Mouse (Mus musculus): ENCODE measurements around the gene Smarce1. TPM values are rescaled to one million over a fixed set of nuclear protein-coding genes. Genes with fewer than 3 reads are reported as not detected.
A peak's percentile ranks its signal among the peaks of the same experiment; 100 is the strongest.
"Not testable (repeated sequence)": the region's sequence is repeated elsewhere in the genome, so short reads cannot be mapped to it uniquely, and the experiment has no call there.

Gene Smarce1
- polyA plus RNA-seq, 1 experiment from 2014 or later, result 387 TPM

GRCm38 (mm10) chr11:99250241-99250640 lies 19.4 kb upstream of the Smarce1 start:
- Histone ChIP-seq H3K4me1 (peaks cover 5% of the 10 kb centered on the region; the same call in 1 of the 2 replicates), H3K9me3 (no peaks in the 10 kb centered on the region), H3K4me3 (no peak overlapping the region), H3K27me3 (replicated peaks; ENCODE audit: low read depth, poor library complexity, severe bottlenecking) (no peaks in the 10 kb centered on the region), H3K36me3 (replicated peaks) (no peaks in the 10 kb centered on the region), H3K27ac (replicated peaks) (no peak overlapping the region)
- DNase-seq (ENCODE audit: low spot score), result no peak
- 60% methylated on average over 5 of the region's 5 CpGs for WGBS

- 63% methylated on average over 4 of the region's 4 CpGs for WGBS
- Histone ChIP-seq H3K4me1 (peaks cover 7% of the 10 kb centered on the region), H3K27ac (replicated peaks) (no peak overlapping the region), H3K4me3 (no peak overlapping the region), H3K27me3 (replicated peaks; ENCODE audit: low read depth, poor library complexity, severe bottlenecking) (no peaks in the 10 kb centered on the region), H3K9me3 (no peaks in the 10 kb centered on the region), H3K36me3 (replicated peaks) (no peaks in the 10 kb centered on the region)
- DNase-seq (ENCODE audit: low spot score), result no peak
Observed at GRCm38 (mm10) chr11:99249115-99249514, 18.3 kb upstream of the Smarce1 start.

- no peak for DNase-seq (ENCODE audit: low spot score)
- Histone ChIP-seq H3K4me3 (no peak overlapping the region), H3K27ac (replicated peaks) (no peak overlapping the region), H3K4me1 (peaks cover 13% of the 10 kb centered on the region), H3K9me3 (no peaks in the 10 kb centered on the region), H3K27me3 (replicated peaks; ENCODE audit: low read depth, poor library complexity, severe bottlenecking) (no peaks in the 10 kb centered on the region), H3K36me3 (replicated peaks) (no peaks in the 10 kb centered on the region)
- WGBS, result 95% methylated on average over 4 of the region's 4 CpGs
Observed at GRCm38 (mm10) chr11:99247916-99248315, 17.1 kb upstream of the Smarce1 start.

GRCm38 (mm10) chr11:99244519-99244918 lies 13.7 kb upstream of the Smarce1 start:
- H3K36me3 ChIP-seq (replicated peaks); H3K4me3 ChIP-seq; H3K4me1 ChIP-seq; DNase-seq (ENCODE audit: low spot score); H3K27me3 ChIP-seq (replicated peaks; ENCODE audit: low read depth, poor library complexity, severe bottlenecking); H3K9me3 ChIP-seq; H3K27ac ChIP-seq (replicated peaks): not testable (repeated sequence)
- 50% methylated on average over 3 of the region's 3 CpGs for WGBS

GRCm38 (mm10) chr11:99243820-99244374 lies 13.1 kb upstream of the Smarce1 start, which contains the start of gene Krt222:
Gene Krt222, minus strand, starts transcription at chr11:99244085.
- WGBS, result 7% methylated on average over 17 of the region's 17 CpGs
- peak within 1 kb of the TSS; percentile 30; the same call in 1 of the 2 replicates for H3K27ac ChIP-seq (replicated peaks)
- H3K4me3 ChIP-seq, result peak within 1 kb of the TSS; percentile 49
- H3K36me3 ChIP-seq (replicated peaks), result no peaks in the 10 kb centered on the region
- no peaks in the 10 kb centered on the region for H3K9me3 ChIP-seq
- H3K4me1 ChIP-seq, result peaks cover 8% of the 10 kb centered on the region
- no peaks in the 10 kb centered on the region for H3K27me3 ChIP-seq (replicated peaks; ENCODE audit: low read depth, poor library complexity, severe bottlenecking)
- peak; percentile 30 for DNase-seq (ENCODE audit: low spot score)

GRCm38 (mm10) chr11:99243200-99243819 lies 12.5 kb upstream of the Smarce1 start:
- DNase-seq (ENCODE audit: low spot score), result no peak
- Histone ChIP-seq H3K4me1 (peaks cover 12% of the 10 kb centered on the region), H3K9me3 (no peaks in the 10 kb centered on the region), H3K36me3 (replicated peaks) (no peaks in the 10 kb centered on the region), H3K27me3 (replicated peaks; ENCODE audit: low read depth, poor library complexity, severe bottlenecking) (no peaks in the 10 kb centered on the region), H3K27ac (replicated peaks) (no peak overlapping the region; the same call in 1 of the 2 replicates), H3K4me3 (peak overlapping the region; percentile 49)
- 70% methylated on average over 3 of the region's 3 CpGs for WGBS

- Histone ChIP-seq H3K9me3 (no peaks in the 10 kb centered on the region), H3K27me3 (replicated peaks; ENCODE audit: low read depth, poor library complexity, severe bottlenecking) (no peaks in the 10 kb centered on the region), H3K36me3 (replicated peaks) (no peaks in the 10 kb centered on the region), H3K27ac (replicated peaks) (no peak overlapping the region), H3K4me1 (peaks cover 15% of the 10 kb centered on the region), H3K4me3 (no peak overlapping the region)
- 81% methylated on average over 5 of the region's 5 CpGs for WGBS
- DNase-seq (ENCODE audit: low spot score), result no peak
Observed at GRCm38 (mm10) chr11:99242056-99242455, 11.2 kb upstream of the Smarce1 start.

- Histone ChIP-seq H3K4me1 (peaks cover 7% of the 10 kb centered on the region), H3K9me3 (no peaks in the 10 kb centered on the region), H3K36me3 (replicated peaks) (no peaks in the 10 kb centered on the region), H3K4me3 (no peak overlapping the region), H3K27ac (replicated peaks) (no peak overlapping the region), H3K27me3 (replicated peaks; ENCODE audit: low read depth, poor library complexity, severe bottlenecking) (no peaks in the 10 kb centered on the region)
- 65% methylated on average over 14 of the region's 14 CpGs for WGBS
- DNase-seq (ENCODE audit: low spot score), result peak; percentile 28
Observed at GRCm38 (mm10) chr11:99238468-99238867, 7.7 kb upstream of the Smarce1 start.

GRCm38 (mm10) chr11:99231049-99231816 lies 416 bp upstream of the Smarce1 start:
- Histone ChIP-seq H3K4me3 (peak overlapping the region; percentile 93), H3K9me3 (no peaks in the 10 kb centered on the region), H3K36me3 (replicated peaks) (peaks cover 20% of the 10 kb centered on the region), H3K27ac (replicated peaks) (peak overlapping the region; percentile 100), H3K27me3 (replicated peaks; ENCODE audit: low read depth, poor library complexity, severe bottlenecking) (no peaks in the 10 kb centered on the region), H3K4me1 (peaks cover 26% of the 10 kb centered on the region)
- WGBS, result 26% methylated on average over 15 of the region's 15 CpGs
- no peak for DNase-seq (ENCODE audit: low spot score)

GRCm38 (mm10) chr11:99229641-99230260 lies 1.1 kb downstream of the Smarce1 start:
- H3K4me1 ChIP-seq, result peaks cover 26% of the 10 kb centered on the region
- no peaks in the 10 kb centered on the region for H3K27me3 ChIP-seq (replicated peaks; ENCODE audit: low read depth, poor library complexity, severe bottlenecking)
- H3K4me3 ChIP-seq, result peak overlapping the region; percentile 93
- under 1% methylated on average over 31 of the region's 31 CpGs for WGBS
- H3K27ac ChIP-seq (replicated peaks), result peak overlapping the region; percentile 100
- no peak for DNase-seq (ENCODE audit: low spot score)
- H3K9me3 ChIP-seq, result no peaks in the 10 kb centered on the region
- H3K36me3 ChIP-seq (replicated peaks), result peaks cover 35% of the 10 kb centered on the region

- Histone ChIP-seq H3K4me1 (peaks cover 20% of the 10 kb centered on the region), H3K27me3 (replicated peaks; ENCODE audit: low read depth, poor library complexity, severe bottlenecking) (no peaks in the 10 kb centered on the region), H3K4me3 (no peak overlapping the region), H3K36me3 (replicated peaks) (peaks cover 68% of the 10 kb centered on the region), H3K9me3 (no peaks in the 10 kb centered on the region), H3K27ac (replicated peaks) (no peak overlapping the region)
- WGBS, result 92% methylated on average over 5 of the region's 5 CpGs
- no peak for DNase-seq (ENCODE audit: low spot score)
Observed at GRCm38 (mm10) chr11:99226298-99226697, 4.5 kb downstream of the Smarce1 start.

GRCm38 (mm10) chr11:99223310-99223709 lies 7.5 kb downstream of the Smarce1 start:
- Histone ChIP-seq H3K4me3 (no peak overlapping the region), H3K27ac (replicated peaks) (no peak overlapping the region), H3K27me3 (replicated peaks; ENCODE audit: low read depth, poor library complexity, severe bottlenecking) (no peaks in the 10 kb centered on the region), H3K4me1 (peaks cover 8% of the 10 kb centered on the region), H3K36me3 (replicated peaks) (peaks cover 98% of the 10 kb centered on the region), H3K9me3 (no peaks in the 10 kb centered on the region)
- 92% methylated on average over 5 of the region's 5 CpGs for WGBS
- DNase-seq (ENCODE audit: low spot score), result no peak

Measured in embryonic facial prominence, embryonic 10.5 days (tissue).